Mouse (Mus musculus): ENCODE measurements around the gene Sgk1. TPM values are rescaled to one million over a fixed set of nuclear protein-coding genes. Genes with fewer than 3 reads are reported as not detected.

Sgk1 gene
- total and polyA plus RNA-seq, 3 experiments = 0.76 to 16.0 (median 4.3) TPM

DNA sequence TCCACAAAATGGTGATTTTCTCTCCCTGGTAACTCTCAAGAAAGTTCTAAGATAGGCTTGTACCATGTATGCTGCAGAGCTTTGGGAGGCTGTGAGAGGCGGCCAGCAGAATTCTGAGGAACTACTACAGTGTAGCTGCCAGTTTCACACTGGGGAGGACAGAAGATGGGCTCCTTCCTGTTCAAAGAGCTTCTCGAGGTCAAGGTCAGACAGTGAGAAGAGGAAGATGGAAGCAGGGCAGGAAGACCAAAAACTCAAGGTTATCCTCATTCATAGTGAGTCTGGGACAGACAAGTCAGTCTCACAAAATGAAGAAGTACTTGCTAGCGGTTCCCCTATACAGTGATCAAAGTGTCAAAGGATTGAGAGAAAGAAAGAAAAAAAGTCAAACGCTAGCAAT is 8.3 kb downstream of the Sgk1 start:
- Histone ChIP-seq H3K79me2 (replicated peaks; ENCODE audit: control insufficient read depth, extremely low read depth, insufficient read depth, poor library complexity, severe bottlenecking) (no peaks in the 10 kb centered on the region), H3K4me1 (ENCODE audit: control insufficient read depth in 1 of 2, insufficient read depth in 2 of 2) (peaks cover 0 to 6% of the 10 kb centered on the region in 2 experiments; a peak in 2 of 4 replicates), H3K27me3 (replicated peaks) (no peaks in the 10 kb centered on the region), H3K4me3 (replicated peaks in 1 of 3; ENCODE audit: low read depth in 2 of 3, low read length in 2 of 3, poor library complexity in 1 of 3) (no peak overlapping the region), H3K36me3 (replicated peaks in 1 of 2; ENCODE audit: control insufficient read depth in 1 of 2, insufficient read depth in 1 of 2, low read length in 1 of 2) (no peaks in the 10 kb centered on the region), H3K27ac (ENCODE audit: insufficient read depth, low read depth) (no peak overlapping the region), H3K9me3 (replicated peaks; ENCODE audit: low read length) (no peaks in the 10 kb centered on the region), H3K4me2 (ENCODE audit: insufficient read depth, low read depth, poor library complexity, severe bottlenecking) (no peak overlapping the region), H3K9ac (ENCODE audit: insufficient read depth, low read depth) (no peak overlapping the region)
- dilution Hi-C loops (cut with MboI; ENCODE audit: extremely low pct_ligation_motif_present, extremely low pct_unique_long_range_greater_than_20kb, low sequenced_read_pairs) (no loop called here), in situ Hi-C loops (cut with MboI; ENCODE audit: low pct_ligation_motif_present, low pct_unique_long_range_greater_than_20kb, low sequenced_read_pairs) (no loop called here)
- TF ChIP-seq ETS1 (conservative IDR thresholded peaks at IDR 0.05; ENCODE audit: low read depth, low read length) (no peak), JUND (conservative IDR thresholded peaks at IDR 0.05; ENCODE audit: low read depth, low read length) (no peak), GABPA (IDR thresholded peaks at IDR 0.05; ENCODE audit: insufficient replicate concordance, low read depth, low read length) (no peak), MEF2A (IDR thresholded peaks at IDR 0.05; ENCODE audit: borderline replicate concordance, low read depth, low read length) (no peak), MXI1 (IDR thresholded peaks at IDR 0.05; ENCODE audit: low read depth, low read length) (no peak), RCOR1 (conservative IDR thresholded peaks at IDR 0.05; ENCODE audit: low read depth, low read length) (no peak)
- no peak for DNase-seq (ENCODE audit: extremely low read depth)

DNA sequence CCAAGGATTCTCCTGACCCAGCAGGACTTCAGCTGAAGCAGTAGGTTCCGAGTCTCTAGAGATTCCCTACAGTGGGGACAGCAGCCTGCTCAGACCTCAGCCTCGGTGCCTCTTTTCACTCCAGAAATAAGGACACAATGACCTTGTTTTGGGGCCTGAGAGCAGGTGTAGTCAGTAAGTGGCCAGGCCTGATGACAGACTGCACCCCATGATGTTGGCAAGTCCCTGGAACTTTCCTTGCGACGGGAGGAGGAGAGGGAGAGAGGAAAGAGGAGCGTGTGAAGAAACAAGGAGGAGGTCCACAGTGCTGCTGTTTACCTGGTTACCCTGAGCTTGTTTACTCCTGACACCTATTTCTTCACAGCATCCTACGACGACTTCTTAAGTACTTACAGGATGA is 9.5 kb downstream of the Sgk1 start:
- no peaks in the 10 kb centered on the region for H3K9me3 ChIP-seq (replicated peaks; ENCODE audit: low read length)
- H3K36me3 ChIP-seq (replicated peaks in 1 of 2; ENCODE audit: control insufficient read depth in 1 of 2, insufficient read depth in 1 of 2, low read length in 1 of 2) = no peaks in the 10 kb centered on the region
- H3K9ac ChIP-seq (ENCODE audit: insufficient read depth, low read depth) = no peak overlapping the region
- no peak for DNase-seq (ENCODE audit: extremely low read depth)
- no peak for TF ChIP-seq JUND (conservative IDR thresholded peaks at IDR 0.05; ENCODE audit: low read depth, low read length)
- no peak for TF ChIP-seq BHLHE40 (IDR thresholded peaks at IDR 0.05; ENCODE audit: low read depth, low read length)
- no peak for TF ChIP-seq TBP (conservative IDR thresholded peaks at IDR 0.05; ENCODE audit: low read depth, low read length)
- TF ChIP-seq ZNF384 (IDR thresholded peaks at IDR 0.05; ENCODE audit: low read depth, low read length) = no peak
- no peak for TF ChIP-seq USF2 (conservative IDR thresholded peaks at IDR 0.05; ENCODE audit: low read depth, low read length)
- no peak for TF ChIP-seq ZC3H11A (IDR thresholded peaks at IDR 0.05; ENCODE audit: low read depth, low read length)
- TF ChIP-seq IRF4 (IDR thresholded peaks at IDR 0.05; ENCODE audit: low read depth, low read length) = no peak
- no peaks in the 10 kb centered on the region for H3K27me3 ChIP-seq (replicated peaks)
- H3K4me2 ChIP-seq (ENCODE audit: insufficient read depth, low read depth, poor library complexity, severe bottlenecking) = no peak overlapping the region
- dilution Hi-C loops (cut with MboI; ENCODE audit: extremely low pct_ligation_motif_present, extremely low pct_unique_long_range_greater_than_20kb, low sequenced_read_pairs) (no loop called here), in situ Hi-C loops (cut with MboI; ENCODE audit: low pct_ligation_motif_present, low pct_unique_long_range_greater_than_20kb, low sequenced_read_pairs) (no loop called here)
- no peaks in the 10 kb centered on the region for H3K79me2 ChIP-seq (replicated peaks; ENCODE audit: control insufficient read depth, extremely low read depth, insufficient read depth, poor library complexity, severe bottlenecking)
- no peak overlapping the region for H3K4me3 ChIP-seq (replicated peaks in 1 of 3; ENCODE audit: low read depth in 2 of 3, low read length in 2 of 3, poor library complexity in 1 of 3)
- peaks cover 0 to 6% of the 10 kb centered on the region in 2 experiments; a peak in 2 of 4 replicates for H3K4me1 ChIP-seq (ENCODE audit: control insufficient read depth in 1 of 2, insufficient read depth in 2 of 2)
- H3K27ac ChIP-seq (ENCODE audit: insufficient read depth, low read depth) = no peak overlapping the region

DNA sequence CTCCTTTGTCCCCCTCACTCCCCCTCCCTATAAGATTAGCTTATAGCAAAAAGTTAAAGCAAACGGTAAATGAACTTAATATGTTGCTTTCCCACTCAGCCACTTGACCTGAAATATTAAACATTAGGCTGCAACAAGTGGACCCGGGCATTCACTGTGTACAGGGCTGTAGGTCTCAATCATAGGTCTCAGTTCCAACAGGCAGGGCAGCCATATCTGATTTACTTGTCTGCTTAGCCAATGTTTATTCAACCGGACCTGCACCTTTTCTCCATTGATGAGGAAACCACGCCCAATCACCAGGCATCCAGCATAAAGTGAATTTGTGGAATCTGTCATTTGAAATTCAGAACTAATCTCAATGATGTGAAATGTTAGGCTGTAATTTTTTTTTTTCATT is 10.1 kb downstream of the Sgk1 start:
- no peak for DNase-seq (ENCODE audit: extremely low read depth)
- H3K27me3 ChIP-seq (replicated peaks) = no peaks in the 10 kb centered on the region
- H3K4me1 ChIP-seq (ENCODE audit: control insufficient read depth in 1 of 2, insufficient read depth in 2 of 2) = peaks cover 0 to 6% of the 10 kb centered on the region in 2 experiments; a peak in 2 of 4 replicates
- no peak overlapping the region for H3K27ac ChIP-seq (ENCODE audit: insufficient read depth, low read depth)
- H3K4me2 ChIP-seq (ENCODE audit: insufficient read depth, low read depth, poor library complexity, severe bottlenecking) = no peak overlapping the region
- no peaks in the 10 kb centered on the region for H3K36me3 ChIP-seq (replicated peaks in 1 of 2; ENCODE audit: control insufficient read depth in 1 of 2, insufficient read depth in 1 of 2, low read length in 1 of 2)
- in situ Hi-C loops (cut with MboI; ENCODE audit: low pct_ligation_motif_present, low pct_unique_long_range_greater_than_20kb, low sequenced_read_pairs) (no loop called here), dilution Hi-C loops (cut with MboI; ENCODE audit: extremely low pct_ligation_motif_present, extremely low pct_unique_long_range_greater_than_20kb, low sequenced_read_pairs) (no loop called here)
- no peaks in the 10 kb centered on the region for H3K79me2 ChIP-seq (replicated peaks; ENCODE audit: control insufficient read depth, extremely low read depth, insufficient read depth, poor library complexity, severe bottlenecking)
- H3K9me3 ChIP-seq (replicated peaks; ENCODE audit: low read length) = no peaks in the 10 kb centered on the region
- TF ChIP-seq MAX (IDR thresholded peaks at IDR 0.05; ENCODE audit: low read length) (no peak), SMC3 (IDR thresholded peaks at IDR 0.05; ENCODE audit: low read depth, low read length) (no peak), NRF1 (IDR thresholded peaks at IDR 0.05; ENCODE audit: low read depth, low read length) (no peak), CTCF (conservative IDR thresholded peaks at IDR 0.05 in 1 of 2, IDR thresholded peaks at IDR 0.05 in 1 of 2; ENCODE audit: low read depth in 2 of 2, low read length in 2 of 2) (no peak), CHD1 (IDR thresholded peaks at IDR 0.05; ENCODE audit: low read depth, low read length) (no peak), PAX5 (IDR thresholded peaks at IDR 0.05; ENCODE audit: low read length) (no peak), POLR2AphosphoS2 (IDR thresholded peaks at IDR 0.05; ENCODE audit: low read depth, low read length) (no peak)
- H3K9ac ChIP-seq (ENCODE audit: insufficient read depth, low read depth) = no peak overlapping the region
- H3K4me3 ChIP-seq (replicated peaks in 1 of 3; ENCODE audit: low read depth in 2 of 3, low read length in 2 of 3, poor library complexity in 1 of 3) = no peak overlapping the region

All from CH12.LX (cell line).